Mouse (Mus musculus): ENCODE measurements around the gene Tcf7l2. TPM values are rescaled to one million over a fixed set of nuclear protein-coding genes. Genes with fewer than 3 reads are reported as not detected.

The Tcf7l2 gene
- polyA plus RNA-seq, 1 experiment from 2014 or later, result 196 TPM

DNA sequence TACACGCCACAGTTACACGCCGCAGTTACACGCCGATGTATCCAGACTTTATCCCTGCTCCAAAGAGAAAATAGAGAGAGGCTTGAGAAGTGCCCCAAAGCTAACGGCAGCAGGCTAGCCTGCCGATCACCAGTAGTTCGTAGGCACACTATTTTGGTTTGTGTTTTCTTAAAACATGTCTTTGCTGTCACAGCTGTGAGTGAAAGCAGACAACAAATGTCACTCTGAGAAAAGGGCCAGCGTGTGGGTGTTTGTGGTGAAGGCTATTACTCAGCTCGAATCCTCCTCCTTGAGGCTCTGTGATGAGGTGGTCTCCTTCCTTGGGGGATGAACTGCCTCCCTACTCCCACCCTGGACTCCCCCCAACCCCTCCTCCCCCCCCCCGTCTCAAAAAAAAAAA lies 26.6 kb downstream of the Tcf7l2 start:
- no peaks in the 10 kb centered on the region for H3K27me3 ChIP-seq (replicated peaks; ENCODE audit: control insufficient read depth, insufficient read depth, low read length)
- no peaks in the 10 kb centered on the region for H3K9me3 ChIP-seq (replicated peaks; ENCODE audit: control insufficient read depth, low read length)
- ATAC-seq (no peak), DNase-seq (ENCODE audit: low spot score) (no peak)
- no peaks in the 10 kb centered on the region for H3K36me3 ChIP-seq (ENCODE audit: control insufficient read depth, insufficient read depth, low read length)
- 0 out of 2 replicates have a peak, but pooled peaks cover 7% of the 10 kb centered on the region for H3K4me1 ChIP-seq (ENCODE audit: control insufficient read depth, insufficient read depth, low read length)
- H3K27ac ChIP-seq (ENCODE audit: low read depth, low read length), result no peak overlapping the region
- no peak overlapping the region for H3K4me3 ChIP-seq (ENCODE audit: low read depth, low read length)
- H3K9ac ChIP-seq (ENCODE audit: low read length), result no peak overlapping the region
- 68% methylated on average over 10 of the region's 11 CpGs for WGBS
- no peak overlapping the region for H3K4me2 ChIP-seq (ENCODE audit: low read length)

DNA sequence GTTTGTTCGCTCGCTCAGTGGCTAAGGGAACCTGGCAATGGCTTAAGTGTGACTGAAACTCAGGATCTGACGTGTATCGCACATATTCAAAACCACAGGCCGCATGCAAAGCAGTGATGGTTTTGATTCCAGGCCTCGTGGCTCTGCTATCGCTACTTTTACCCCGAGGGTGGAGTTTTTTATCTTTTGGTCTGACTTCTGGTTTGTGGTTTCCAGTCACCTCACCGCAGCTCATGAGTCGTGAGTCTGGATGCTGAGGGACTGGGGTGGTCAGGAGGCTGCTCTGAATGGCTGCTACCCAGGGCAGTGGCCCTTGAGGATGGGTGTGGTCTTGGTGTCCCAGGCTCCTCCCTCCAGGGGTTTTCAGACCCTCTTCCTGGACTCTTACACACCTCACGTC lies 27.3 kb downstream of the Tcf7l2 start:
- ATAC-seq, result no peak
- no peak for DNase-seq (ENCODE audit: low spot score)
- WGBS, result 76% methylated on average over 11 of the region's 11 CpGs
- no peaks in the 10 kb centered on the region for H3K27me3 ChIP-seq (replicated peaks; ENCODE audit: control insufficient read depth, insufficient read depth, low read length)
- 0 out of 2 replicates have a peak, but pooled peaks cover 7% of the 10 kb centered on the region for H3K4me1 ChIP-seq (ENCODE audit: control insufficient read depth, insufficient read depth, low read length)
- no peaks in the 10 kb centered on the region for H3K9me3 ChIP-seq (replicated peaks; ENCODE audit: control insufficient read depth, low read length)
- no peak overlapping the region for H3K9ac ChIP-seq (ENCODE audit: low read length)
- H3K36me3 ChIP-seq (ENCODE audit: control insufficient read depth, insufficient read depth, low read length), result no peaks in the 10 kb centered on the region
- H3K27ac ChIP-seq (ENCODE audit: low read depth, low read length), result no peak overlapping the region
- no peak overlapping the region for H3K4me2 ChIP-seq (ENCODE audit: low read length)
- H3K4me3 ChIP-seq (ENCODE audit: low read depth, low read length), result no peak overlapping the region

DNA sequence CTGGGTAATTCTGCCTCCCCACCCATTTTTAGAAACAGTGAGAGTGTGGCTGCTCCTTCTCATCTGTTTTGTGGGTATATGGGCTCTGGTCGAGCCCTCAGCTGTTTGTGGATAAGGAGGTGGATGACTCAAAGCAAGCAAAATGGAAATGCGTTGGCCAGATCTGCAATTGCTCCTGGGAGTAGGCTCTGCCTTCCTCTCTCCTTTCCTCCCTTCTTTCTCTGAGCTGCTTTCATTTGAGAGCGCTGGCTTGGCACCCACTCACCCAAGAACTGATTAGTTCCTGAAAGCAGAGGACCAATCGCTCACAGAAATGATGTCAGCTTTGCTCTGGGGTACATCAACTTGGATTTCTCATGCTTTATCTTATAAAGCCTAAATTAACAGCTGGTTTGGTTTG lies 32.7 kb downstream of the Tcf7l2 start:
- Histone ChIP-seq H3K27ac (ENCODE audit: low read depth, low read length) (no peak overlapping the region), H3K9me3 (replicated peaks; ENCODE audit: control insufficient read depth, low read length) (no peaks in the 10 kb centered on the region), H3K4me1 (ENCODE audit: control insufficient read depth, insufficient read depth, low read length) (peaks cover 11% of the 10 kb centered on the region; the same call in 1 of the 2 replicates), H3K27me3 (replicated peaks; ENCODE audit: control insufficient read depth, insufficient read depth, low read length) (no peaks in the 10 kb centered on the region), H3K36me3 (ENCODE audit: control insufficient read depth, insufficient read depth, low read length) (no peaks in the 10 kb centered on the region), H3K4me2 (ENCODE audit: low read length) (no peak overlapping the region), H3K9ac (ENCODE audit: low read length) (no peak overlapping the region), H3K4me3 (ENCODE audit: low read depth, low read length) (no peak overlapping the region)
- 51% methylated on average over 4 of the region's 4 CpGs for whole genome bisulfite sequencing
- DNase-seq (ENCODE audit: low spot score) (no peak), ATAC-seq (no peak)

DNA sequence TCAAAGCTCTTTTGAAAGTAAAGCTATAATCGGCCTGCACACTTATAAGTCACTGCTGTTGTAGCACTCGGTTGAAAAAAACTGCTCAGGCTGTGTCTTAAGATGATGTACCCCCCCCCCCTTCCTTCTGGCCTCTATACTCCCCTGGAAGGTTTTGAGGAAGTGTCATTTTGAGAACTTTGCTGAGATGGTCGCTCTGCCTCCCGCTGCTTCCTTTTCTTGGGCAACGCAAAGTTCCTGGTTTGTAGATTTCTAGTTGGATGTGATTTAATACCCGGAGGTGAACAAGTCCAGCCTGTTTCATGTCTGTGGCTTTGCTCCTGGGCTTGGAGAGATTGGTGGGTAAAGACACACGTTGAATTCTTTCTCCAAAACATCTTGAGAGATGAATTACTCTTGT lies 33.2 kb downstream of the Tcf7l2 start:
- H3K27ac ChIP-seq (ENCODE audit: low read depth, low read length), result no peak overlapping the region
- no peaks in the 10 kb centered on the region for H3K9me3 ChIP-seq (replicated peaks; ENCODE audit: control insufficient read depth, low read length)
- ATAC-seq, result no peak
- peaks cover 11% of the 10 kb centered on the region; the same call in 1 of the 2 replicates for H3K4me1 ChIP-seq (ENCODE audit: control insufficient read depth, insufficient read depth, low read length)
- no peaks in the 10 kb centered on the region for H3K36me3 ChIP-seq (ENCODE audit: control insufficient read depth, insufficient read depth, low read length)
- no peak overlapping the region for H3K9ac ChIP-seq (ENCODE audit: low read length)
- no peaks in the 10 kb centered on the region for H3K27me3 ChIP-seq (replicated peaks; ENCODE audit: control insufficient read depth, insufficient read depth, low read length)
- no peak for DNase-seq (ENCODE audit: low spot score)
- H3K4me3 ChIP-seq (ENCODE audit: low read depth, low read length), result no peak overlapping the region
- WGBS, result 73% methylated on average over 7 of the region's 7 CpGs
- H3K4me2 ChIP-seq (ENCODE audit: low read length), result no peak overlapping the region

DNA sequence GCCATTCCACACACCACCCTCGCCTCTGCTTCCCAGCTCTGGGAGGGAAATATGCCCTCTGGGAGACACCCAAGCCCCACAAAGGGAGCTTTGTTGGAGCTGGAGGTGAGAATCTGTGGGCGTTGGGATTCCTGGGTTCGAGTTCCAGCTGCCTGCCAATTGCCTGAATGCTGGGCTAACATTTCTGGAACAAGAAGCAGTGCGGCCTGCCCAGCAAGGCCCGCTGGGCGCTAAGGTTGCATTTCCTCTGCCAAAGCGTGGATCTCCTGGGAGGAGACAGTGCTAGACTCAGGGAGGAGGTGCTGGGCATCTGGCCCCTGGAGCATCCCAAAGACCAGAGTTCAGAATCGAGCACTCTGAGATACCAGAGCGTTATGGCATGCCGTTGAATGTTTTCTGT lies 38.3 kb downstream of the Tcf7l2 start:
- peaks cover 4% of the 10 kb centered on the region; the same call in 1 of the 2 replicates for H3K4me1 ChIP-seq (ENCODE audit: control insufficient read depth, insufficient read depth, low read length)
- no peak overlapping the region for H3K9ac ChIP-seq (ENCODE audit: low read length)
- no peaks in the 10 kb centered on the region for H3K27me3 ChIP-seq (replicated peaks; ENCODE audit: control insufficient read depth, insufficient read depth, low read length)
- no peaks in the 10 kb centered on the region for H3K36me3 ChIP-seq (ENCODE audit: control insufficient read depth, insufficient read depth, low read length)
- no peaks in the 10 kb centered on the region for H3K9me3 ChIP-seq (replicated peaks; ENCODE audit: control insufficient read depth, low read length)
- ATAC-seq (no peak), DNase-seq (ENCODE audit: low spot score) (peak; percentile 26)
- no peak overlapping the region for H3K27ac ChIP-seq (ENCODE audit: low read depth, low read length)
- WGBS, result 75% methylated on average over 10 of the region's 10 CpGs
- no peak overlapping the region for H3K4me3 ChIP-seq (ENCODE audit: low read depth, low read length)
- H3K4me2 ChIP-seq (ENCODE audit: low read length), result no peak overlapping the region

DNA sequence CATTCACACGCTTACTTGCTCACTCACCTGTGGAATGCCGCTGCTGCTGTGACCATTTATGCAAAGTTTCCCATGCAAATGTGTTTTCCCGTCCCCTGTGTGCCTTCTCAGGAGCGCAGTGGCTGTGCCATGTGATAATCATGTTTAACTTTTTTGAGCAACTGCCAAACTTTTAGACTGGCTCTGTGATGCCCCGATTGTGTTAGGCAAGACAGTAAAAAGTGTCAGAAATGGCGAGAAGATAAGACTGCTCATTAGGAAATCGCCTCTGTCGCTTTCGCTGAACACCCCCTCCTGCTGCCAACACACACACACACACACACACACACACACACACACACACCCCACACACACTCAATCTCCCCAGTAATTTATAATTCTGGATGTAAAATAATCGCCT lies 39.5 kb downstream of the Tcf7l2 start:
- H3K4me3 ChIP-seq (ENCODE audit: low read depth, low read length), result no peak overlapping the region
- WGBS, result 35% methylated on average over 10 of the region's 10 CpGs
- no peaks in the 10 kb centered on the region for H3K27me3 ChIP-seq (replicated peaks; ENCODE audit: control insufficient read depth, insufficient read depth, low read length)
- H3K27ac ChIP-seq (ENCODE audit: low read depth, low read length), result no peak overlapping the region
- no peak overlapping the region for H3K9ac ChIP-seq (ENCODE audit: low read length)
- peaks cover 4% of the 10 kb centered on the region; the same call in 1 of the 2 replicates for H3K4me1 ChIP-seq (ENCODE audit: control insufficient read depth, insufficient read depth, low read length)
- no peaks in the 10 kb centered on the region for H3K9me3 ChIP-seq (replicated peaks; ENCODE audit: control insufficient read depth, low read length)
- DNase-seq (ENCODE audit: low spot score), result no peak
- H3K36me3 ChIP-seq (ENCODE audit: control insufficient read depth, insufficient read depth, low read length), result no peaks in the 10 kb centered on the region
- no peak overlapping the region for H3K4me2 ChIP-seq (ENCODE audit: low read length)
- no peak for ATAC-seq

DNA sequence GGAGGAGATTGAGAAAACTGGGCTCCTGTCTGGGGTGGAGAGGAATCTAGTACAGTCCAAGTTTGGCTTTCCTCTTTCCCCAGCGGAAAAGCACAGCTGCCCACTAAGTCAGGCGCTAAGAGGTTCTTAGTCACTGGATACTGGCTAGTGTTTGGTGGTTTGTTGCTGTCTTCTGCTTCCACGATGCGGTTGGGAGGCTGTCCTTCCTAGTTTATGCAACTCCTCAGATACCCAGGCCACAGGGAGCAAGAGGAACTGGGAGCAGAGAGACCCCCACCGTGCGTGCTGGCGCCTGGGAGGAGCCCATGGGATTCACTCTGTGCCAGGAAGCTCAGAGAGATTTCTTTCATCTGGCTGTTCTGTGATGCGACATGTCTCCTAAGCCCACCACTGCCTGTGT lies 40.1 kb downstream of the Tcf7l2 start:
- no peaks in the 10 kb centered on the region for H3K27me3 ChIP-seq (replicated peaks; ENCODE audit: control insufficient read depth, insufficient read depth, low read length)
- no peak overlapping the region for H3K4me3 ChIP-seq (ENCODE audit: low read depth, low read length)
- peaks cover 4% of the 10 kb centered on the region; the same call in 1 of the 2 replicates for H3K4me1 ChIP-seq (ENCODE audit: control insufficient read depth, insufficient read depth, low read length)
- no peak for DNase-seq (ENCODE audit: low spot score)
- no peaks in the 10 kb centered on the region for H3K9me3 ChIP-seq (replicated peaks; ENCODE audit: control insufficient read depth, low read length)
- no peak overlapping the region for H3K27ac ChIP-seq (ENCODE audit: low read depth, low read length)
- H3K4me2 ChIP-seq (ENCODE audit: low read length), result no peak overlapping the region
- 74% methylated on average over 8 of the region's 8 CpGs for WGBS
- H3K9ac ChIP-seq (ENCODE audit: low read length), result no peak overlapping the region
- H3K36me3 ChIP-seq (ENCODE audit: control insufficient read depth, insufficient read depth, low read length), result no peaks in the 10 kb centered on the region
- ATAC-seq, result no peak

DNA sequence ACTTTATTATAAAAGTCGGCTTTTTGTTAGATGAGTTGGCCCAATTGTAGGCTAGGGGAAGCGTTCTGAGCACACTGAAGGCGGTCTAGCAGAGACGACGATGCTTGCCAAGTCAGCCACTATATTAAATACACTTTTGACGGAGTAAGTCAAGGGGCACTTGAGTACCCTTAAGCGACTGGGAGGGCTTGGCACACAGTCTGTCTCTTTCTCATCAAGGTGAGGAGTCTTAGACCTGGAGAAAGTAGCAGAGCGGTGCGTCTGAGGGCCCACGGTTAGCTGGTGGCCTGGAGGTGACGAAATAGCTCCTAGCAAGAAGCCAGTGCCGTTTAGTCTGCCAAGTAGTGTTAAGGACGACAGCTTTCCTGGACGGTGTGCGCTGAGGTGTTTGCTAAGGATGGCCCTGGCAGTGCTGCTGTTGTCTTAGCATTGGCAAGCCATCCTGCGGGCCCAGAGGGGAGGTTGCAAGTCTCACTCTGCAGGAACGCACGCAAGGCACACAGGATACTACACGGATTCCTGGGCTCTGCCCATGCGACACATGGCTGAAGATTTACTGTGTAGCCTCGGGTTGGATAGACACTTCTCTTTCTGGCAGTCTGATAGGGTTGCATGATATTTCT lies 43.3 kb downstream of the Tcf7l2 start:
- H3K4me2 ChIP-seq (ENCODE audit: low read length), result no peak overlapping the region
- WGBS, result 85% methylated on average over 21 of the region's 21 CpGs
- no peak overlapping the region for H3K4me3 ChIP-seq (ENCODE audit: low read depth, low read length)
- H3K27me3 ChIP-seq (replicated peaks; ENCODE audit: control insufficient read depth, insufficient read depth, low read length), result no peaks in the 10 kb centered on the region
- no peaks in the 10 kb centered on the region for H3K9me3 ChIP-seq (replicated peaks; ENCODE audit: control insufficient read depth, low read length)
- no peak overlapping the region for H3K27ac ChIP-seq (ENCODE audit: low read depth, low read length)
- DNase-seq (ENCODE audit: low spot score), result no peak
- H3K36me3 ChIP-seq (ENCODE audit: control insufficient read depth, insufficient read depth, low read length), result no peaks in the 10 kb centered on the region
- H3K9ac ChIP-seq (ENCODE audit: low read length), result no peak overlapping the region
- no peak for ATAC-seq
- H3K4me1 ChIP-seq (ENCODE audit: control insufficient read depth, insufficient read depth, low read length), result peaks cover 8% of the 10 kb centered on the region

DNA sequence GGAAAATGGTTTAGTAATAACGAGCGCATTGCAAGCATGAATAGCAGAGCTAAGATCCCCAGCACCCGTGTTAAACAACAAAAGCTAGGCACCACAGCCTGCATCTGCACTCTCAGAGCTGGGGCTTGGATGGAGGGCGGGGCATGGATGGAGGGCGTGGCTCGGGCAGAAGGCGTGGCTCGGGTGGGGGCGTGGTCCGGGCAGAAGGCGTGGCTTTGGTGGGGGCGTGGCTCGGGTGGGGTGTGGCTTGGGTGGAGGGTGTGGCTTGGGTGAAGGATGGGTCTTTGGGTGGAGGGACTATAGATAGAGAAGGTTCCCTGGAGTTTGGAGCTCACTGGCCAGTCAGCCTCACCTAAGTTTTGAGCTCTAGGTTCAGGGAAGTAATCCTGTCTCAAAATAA lies 45.8 kb downstream of the Tcf7l2 start:
- Histone ChIP-seq H3K4me2 (ENCODE audit: low read length) (no peak overlapping the region), H3K27me3 (replicated peaks; ENCODE audit: control insufficient read depth, insufficient read depth, low read length) (no peaks in the 10 kb centered on the region), H3K36me3 (ENCODE audit: control insufficient read depth, insufficient read depth, low read length) (no peaks in the 10 kb centered on the region), H3K4me3 (ENCODE audit: low read depth, low read length) (no peak overlapping the region), H3K9ac (ENCODE audit: low read length) (no peak overlapping the region), H3K9me3 (replicated peaks; ENCODE audit: control insufficient read depth, low read length) (no peaks in the 10 kb centered on the region), H3K27ac (ENCODE audit: low read depth, low read length) (no peak overlapping the region), H3K4me1 (ENCODE audit: control insufficient read depth, insufficient read depth, low read length) (peaks cover 8% of the 10 kb centered on the region)
- WGBS, result 78% methylated on average over 13 of the region's 13 CpGs
- no peak for DNase-seq (ENCODE audit: low spot score)
- no peak for ATAC-seq
